Mouse (Mus musculus): ENCODE results near the gene Mras.

Mras gene

GRCm38 (mm10) chr9:99440941-99441340 lies 3.8 kb upstream of the Mras start:
- DNase-seq (ENCODE audit: low read depth), result no peak

GRCm38 (mm10) chr9:99439064-99439463 lies 1.9 kb upstream of the Mras start:
- DNase-seq (ENCODE audit: low read depth), result no peak

- no peak for DNase-seq (ENCODE audit: low read depth)
Measured at GRCm38 (mm10) chr9:99437781-99438565, 792 bp upstream of the Mras start.

- no peak for DNase-seq (ENCODE audit: low read depth)
Measured at GRCm38 (mm10) chr9:99436182-99437030, 775 bp downstream of the Mras start.

- DNase-seq (ENCODE audit: low read depth), result no peak
Measured at GRCm38 (mm10) chr9:99435619-99436181, 1.5 kb downstream of the Mras start.

GRCm38 (mm10) chr9:99434892-99435618 lies 2.1 kb downstream of the Mras start:
- DNase-seq (ENCODE audit: low read depth), result no peak

GRCm38 (mm10) chr9:99432478-99432877 lies 4.7 kb downstream of the Mras start:
- DNase-seq (ENCODE audit: low read depth), result no peak

- DNase-seq (ENCODE audit: low read depth), result no peak
Measured at GRCm38 (mm10) chr9:99431963-99432362, 5.2 kb downstream of the Mras start.

- no peak for DNase-seq (ENCODE audit: low read depth)
Measured at GRCm38 (mm10) chr9:99431346-99431745, 5.8 kb downstream of the Mras start.

- no peak for DNase-seq (ENCODE audit: low read depth)
Measured at GRCm38 (mm10) chr9:99430806-99431205, 6.4 kb downstream of the Mras start.

- no peak for DNase-seq (ENCODE audit: low read depth)
Measured at GRCm38 (mm10) chr9:99429845-99430244, 7.3 kb downstream of the Mras start.

- DNase-seq (ENCODE audit: low read depth), result no peak
Measured at GRCm38 (mm10) chr9:99428601-99429331, 8.4 kb downstream of the Mras start.

- DNase-seq (ENCODE audit: low read depth), result no peak
Measured at GRCm38 (mm10) chr9:99425262-99425661, 11.9 kb downstream of the Mras start.

GRCm38 (mm10) chr9:99424574-99424863 lies 12.7 kb downstream of the Mras start:
- no peak for DNase-seq (ENCODE audit: low read depth)

GRCm38 (mm10) chr9:99423692-99424573 lies 13.2 kb downstream of the Mras start:
- no peak for DNase-seq (ENCODE audit: low read depth)

- DNase-seq (ENCODE audit: low read depth), result no peak
Measured at GRCm38 (mm10) chr9:99421914-99422313, 15.3 kb downstream of the Mras start.

- DNase-seq (ENCODE audit: low read depth), result no peak
Measured at GRCm38 (mm10) chr9:99419951-99420701, 17.1 kb downstream of the Mras start.

GRCm38 (mm10) chr9:99418377-99418776 lies 18.8 kb downstream of the Mras start:
- DNase-seq (ENCODE audit: low read depth), result no peak

GRCm38 (mm10) chr9:99417288-99417846 lies 19.8 kb downstream of the Mras start:
- DNase-seq (ENCODE audit: low read depth), result no peak

GRCm38 (mm10) chr9:99416809-99417208 lies 20.4 kb downstream of the Mras start:
- DNase-seq (ENCODE audit: low read depth), result no peak

Measured in fibroblast of lung, adult 2 months (primary cell).